Comparison of ENCODE assay signal across 19 mouse cellular contexts in the genomic region with DNA sequence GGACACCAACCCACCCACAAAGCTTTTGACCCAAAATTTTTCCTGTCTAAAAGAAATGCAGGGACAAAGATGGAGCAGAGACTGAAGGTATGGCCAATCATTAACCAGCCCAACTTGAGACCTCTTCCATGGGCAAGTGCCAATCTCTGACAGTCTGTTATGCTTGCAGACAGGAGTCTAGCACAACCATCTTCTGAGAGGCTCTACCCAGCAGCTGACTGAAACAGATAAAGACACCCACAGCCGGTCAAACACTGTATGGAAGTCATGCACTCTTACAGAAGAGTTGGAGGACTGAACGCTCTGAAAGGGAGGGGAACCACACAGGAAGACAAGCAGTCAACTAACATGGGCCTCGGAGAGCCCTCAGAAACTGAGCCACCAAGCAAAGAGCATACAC. TPM values are rescaled to one million over a fixed set of nuclear protein-coding genes. Genes with fewer than 3 reads are reported as not detected.
A peak's percentile ranks its signal among the peaks of the same experiment; 100 is the strongest.
DNase-seq lines count a peak whose midpoint lies in the region; ATAC-seq and TF ChIP-seq lines count a peak whose summit lies in the region.
"Had no signal": no experiment of that assay in that cellular context is flagged by ENCODE, and none has a peak within 500 bp of the region (broad histone marks: within the 10 kb centered on the region; RNA-seq: fewer than 3 reads in every experiment).

No protein-coding gene starts in this region.

- H3K9ac ChIP-seq in liver, adult 2 months (ENCODE audit: low read depth, low read length), result no peak overlapping the region
- H3K9ac ChIP-seq in liver, embryonic 15.5 days, result no peak overlapping the region
- H3K9ac ChIP-seq: heart, embryonic 15.5 days; limb, embryonic 15.5 days; stomach, embryonic 15.5 days had no signal

- peak; percentile 66 for ATAC-seq in erythroblast, adult 5-6 weeks (replicated peaks; ENCODE audit: low FRiP score, poor library complexity, severe bottlenecking)
- peak; percentile 58 for ATAC-seq in liver, embryonic 15.5 days (ENCODE audit: insufficient read depth)
- ATAC-seq: forebrain, embryonic 16.5 days had no signal

- peaks cover 4% of the 10 kb centered on the region for H3K4me1 ChIP-seq in liver, adult 2 months (ENCODE audit: control insufficient read depth, insufficient read depth, low read length)
- H3K4me1 ChIP-seq in liver, embryonic 15.5 days (replicated peaks), result 0 out of 2 replicates have a peak, but pooled peaks cover 3% of the 10 kb centered on the region
- H3K4me1 ChIP-seq: heart, embryonic 15.5 days; limb, embryonic 15.5 days; stomach, embryonic 15.5 days had no signal

- no peaks in the 10 kb centered on the region for H3K9me3 ChIP-seq in liver, embryonic 15.5 days (replicated peaks)
- H3K9me3 ChIP-seq: heart, embryonic 15.5 days; limb, embryonic 15.5 days; stomach, embryonic 15.5 days had no signal

- no peak for TF ChIP-seq POLR2A in liver, adult 2 months (IDR thresholded peaks at IDR 0.05; ENCODE audit: extremely low read depth, insufficient read depth, low read length)

- no peak overlapping the region for H3K4me2 ChIP-seq in liver, embryonic 15.5 days
- H3K4me2 ChIP-seq: heart, embryonic 15.5 days; limb, embryonic 15.5 days; stomach, embryonic 15.5 days had no signal

- DNase-seq in liver, adult 2 months (ENCODE audit: extremely low read depth, low read depth, low spot score), result peak; percentile 62
- no peak for DNase-seq in liver
- no peak for DNase-seq in adrenal gland, adult 2 months
- DNase-seq in cerebellum, adult 8-10 months, result no peak
- DNase-seq in gastrocnemius, adult 8-10 months (ENCODE audit: low spot score in 2 of 2), result no peak
- DNase-seq: adrenal gland, adult 8-10 months; cerebellum, adult 11-12 months; lung, postnatal 4 days; midbrain, embryonic 14.5 days; retina, postnatal 1 day; right cerebral cortex, postnatal 4 days; thymus, adult 2 months had no signal

- H3K27me3 ChIP-seq in liver, adult 2 months (ENCODE audit: control insufficient read depth, insufficient read depth, low read length), result no peaks in the 10 kb centered on the region
- H3K27me3 ChIP-seq in liver, embryonic 15.5 days, result no peaks in the 10 kb centered on the region
- H3K27me3 ChIP-seq: heart, embryonic 15.5 days; limb, embryonic 15.5 days; stomach, embryonic 15.5 days had no signal

- 82% methylated on average over 3 of the region's 3 CpGs for WGBS in liver, adult 2 months
- WGBS in liver, embryonic 15.5 days (ENCODE audit: insufficient replicate concordance), result 28% methylated on average over 3 of the region's 3 CpGs

- H3K27ac ChIP-seq in liver, adult 2 months (replicated peaks; ENCODE audit: insufficient read depth, low read depth, low read length), result no peak overlapping the region
- no peak overlapping the region for H3K27ac ChIP-seq in liver, embryonic 15.5 days (replicated peaks)
- H3K27ac ChIP-seq: heart, embryonic 15.5 days; limb, embryonic 15.5 days; stomach, embryonic 15.5 days had no signal

- TF ChIP-seq CTCF in liver, adult 2 months (IDR thresholded peaks at IDR 0.05; ENCODE audit: low read depth, low read length), result no peak

- peaks cover 2% of the 10 kb centered on the region; the same call in 1 of the 2 replicates for H3K36me3 ChIP-seq in liver, adult 2 months (ENCODE audit: control insufficient read depth, insufficient read depth, low read length)
- H3K36me3 ChIP-seq in liver, embryonic 15.5 days (replicated peaks), result no peaks in the 10 kb centered on the region
- H3K36me3 ChIP-seq: heart, embryonic 15.5 days; limb, embryonic 15.5 days; stomach, embryonic 15.5 days had no signal

- no peak overlapping the region for H3K4me3 ChIP-seq in liver, adult 2 months (ENCODE audit: insufficient read depth, low read depth, low read length)
- H3K4me3 ChIP-seq in liver, embryonic 15.5 days (replicated peaks), result no peak overlapping the region
- H3K4me3 ChIP-seq: heart, embryonic 15.5 days; limb, embryonic 15.5 days; myocyte; stomach, embryonic 15.5 days had no signal

- peaks cover 2% of the 10 kb centered on the region; the same call in 1 of the 2 replicates for H3K79me2 ChIP-seq in liver, adult 2 months (ENCODE audit: control insufficient read depth, insufficient read depth, low read length)

RNA-seq across cellular contexts. Expression of gene Gda, which starts 36.7 kb away (rescaled TPM):
- total RNA-seq in liver, adult 2 months (2014; rRNA removed), result 16.0 and 23.5 TPM in 2 replicates
- 3.8 and 4.7 TPM in 2 replicates for polyA plus RNA-seq in liver, adult 2 months (2012; rRNA removed)
- total RNA-seq in erythroblast, adult 5-6 weeks (2015; ENCODE audit: low replicate concordance), result 237 and 297 TPM in 2 replicates
- 556 and 560 TPM in 2 replicates for total RNA-seq in erythroblast, adult 5-6 weeks (2017; ENCODE audit: low replicate concordance)
- 1.7 and 2.3 TPM in 2 replicates for polyA plus RNA-seq in liver, embryonic 15.5 days (2015; fragmentation: Nextera tagmentation; extraction: Ambion mirVana)
- total RNA-seq in adrenal gland, adult 2 months (2021), result 10 to 100 TPM in 1 of 2 experiments, 1 to 10 TPM in 1; 10.0 to 13.3 TPM
- 9.6 and 11.6 TPM in 2 replicates for polyA plus RNA-seq in adrenal gland, adult 2 months (2012; rRNA removed)
- 1 to 10 TPM; 5.3 to 8.1 (median 7.0) TPM for total RNA-seq in gastrocnemius, adult 8-10 months (2022)
